Mouse (Mus musculus): ENCODE data around the gene Rpl23a. TPM values are rescaled to one million over a fixed set of nuclear protein-coding genes. Genes with fewer than 3 reads are reported as not detected.
A peak's percentile ranks its signal among the peaks of the same experiment; 100 is the strongest.
"Not testable (repeated sequence)": the region's sequence is repeated elsewhere in the genome, so short reads cannot be mapped to it uniquely, and the experiment has no call there.

Rpl23a gene
- total RNA-seq, 2 experiments from 2014 or later, result 747 to 755 TPM

DNA sequence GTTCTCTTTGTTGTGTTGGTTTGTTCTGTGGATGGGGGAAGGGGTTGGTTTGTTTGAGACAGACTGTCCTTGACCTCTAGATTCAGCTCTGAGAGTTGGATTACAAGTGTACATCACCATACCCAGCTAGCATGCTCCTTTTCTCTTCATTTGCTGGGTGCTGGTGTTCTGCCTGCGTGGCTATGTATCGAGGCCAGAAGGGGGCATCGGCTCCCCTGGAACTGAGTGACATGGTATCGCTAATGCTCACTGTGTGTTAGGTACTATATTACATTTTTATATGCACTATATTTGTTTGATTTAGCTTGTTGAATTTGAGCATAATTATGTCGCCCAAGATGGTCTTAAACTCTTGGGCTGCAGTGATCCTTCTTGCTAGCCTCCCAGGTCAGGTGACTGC, 37.2 kb downstream of the Rpl23a start:
- peak overlapping the region; percentile 51; the same call in 1 of the 2 replicates for H3K27ac ChIP-seq
- TF ChIP-seq CTCF (conservative IDR thresholded peaks at IDR 0.05), result peak; percentile 56
- DNase-seq (ENCODE audit: low spot score in 2 of 2), result no peak
- no peak overlapping the region for H3K4me3 ChIP-seq

DNA sequence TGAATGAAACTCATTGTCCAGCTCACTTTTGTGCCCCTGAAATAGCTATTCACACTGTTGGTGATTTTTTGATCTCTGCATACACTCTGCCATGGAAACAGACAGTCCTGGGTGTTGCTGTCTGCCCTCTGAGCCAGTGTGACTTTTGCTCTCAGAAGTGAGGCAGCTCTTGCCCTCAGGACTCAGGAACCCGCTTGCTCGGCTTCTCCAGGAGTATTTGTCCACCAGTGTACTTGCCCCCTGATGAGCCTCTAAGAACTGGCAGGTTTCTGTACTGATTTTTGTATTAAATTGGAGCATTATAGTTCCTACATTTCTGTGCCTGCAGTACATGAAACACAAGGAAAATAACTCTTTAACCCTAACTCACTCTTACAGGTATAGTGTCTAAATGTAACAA, 39.9 kb downstream of the Rpl23a start:
- H3K4me3 ChIP-seq, result no peak overlapping the region
- no peak for DNase-seq (ENCODE audit: low spot score in 2 of 2)
- H3K27ac ChIP-seq, result peak overlapping the region; percentile 53; the same call in 1 of the 2 replicates
- no peak for TF ChIP-seq CTCF (conservative IDR thresholded peaks at IDR 0.05)

DNA sequence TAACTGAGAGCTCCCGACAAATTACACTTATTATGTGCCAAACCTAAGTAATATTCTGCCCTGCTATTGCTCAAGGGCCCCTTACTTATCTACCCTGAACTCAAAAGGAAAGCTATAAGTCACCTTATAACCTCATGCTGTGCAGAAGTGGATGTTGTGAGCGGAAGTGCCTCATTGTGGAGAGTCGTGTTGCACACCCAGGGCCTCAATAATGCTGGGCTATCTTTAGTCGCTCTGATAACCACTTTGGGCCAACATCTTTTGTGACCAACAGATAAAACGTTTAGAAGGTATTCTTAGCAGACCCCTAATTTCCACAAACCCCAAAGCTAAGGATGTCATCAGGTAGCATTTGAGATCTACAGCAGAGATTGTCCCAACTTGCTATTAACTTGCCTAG, 42.7 kb downstream of the Rpl23a start:
- Histone ChIP-seq H3K27ac (no peak overlapping the region), H3K4me3 (no peak overlapping the region)
- TF ChIP-seq CTCF (conservative IDR thresholded peaks at IDR 0.05), result no peak
- no peak for DNase-seq (ENCODE audit: low spot score in 2 of 2)

- no peak for DNase-seq (ENCODE audit: low spot score in 2 of 2)
- H3K27ac ChIP-seq, result no peak overlapping the region
- H3K4me3 ChIP-seq, result no peak overlapping the region
- TF ChIP-seq CTCF (conservative IDR thresholded peaks at IDR 0.05), result no peak
These were observed 45.4 kb downstream of the Rpl23a start for GRCm38 (mm10) chr11:78138023-78138422.

DNA sequence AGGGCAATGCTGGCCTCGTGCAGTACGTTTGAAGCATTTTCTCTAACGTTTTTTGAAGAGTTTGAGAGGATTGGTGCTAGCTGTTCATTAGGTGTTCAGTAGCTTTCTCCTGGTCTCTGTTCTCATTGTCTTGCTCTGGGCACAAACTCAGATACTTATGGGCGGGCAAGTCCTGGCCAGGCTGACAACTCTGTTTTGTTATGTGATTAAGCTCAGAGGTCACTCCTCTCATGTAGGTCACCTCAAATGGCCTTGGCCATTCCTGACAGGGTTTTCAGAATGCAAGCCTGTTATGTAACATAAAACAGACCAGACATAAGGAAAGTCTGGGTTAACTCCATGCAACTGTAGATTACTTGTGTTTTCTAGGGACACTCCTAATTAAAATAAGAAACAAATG, 45.8 kb downstream of the Rpl23a start:
- no peak overlapping the region for H3K27ac ChIP-seq
- no peak for TF ChIP-seq CTCF (conservative IDR thresholded peaks at IDR 0.05)
- no peak overlapping the region for H3K4me3 ChIP-seq
- no peak for DNase-seq (ENCODE audit: low spot score in 2 of 2)

GRCm38 (mm10) chr11:78136132-78136531, 47.3 kb downstream of the Rpl23a start:
- DNase-seq (ENCODE audit: low spot score in 2 of 2), result no peak
- TF ChIP-seq CTCF (conservative IDR thresholded peaks at IDR 0.05), result no peak
- Histone ChIP-seq H3K27ac (no peak overlapping the region), H3K4me3 (no peak overlapping the region)

DNA sequence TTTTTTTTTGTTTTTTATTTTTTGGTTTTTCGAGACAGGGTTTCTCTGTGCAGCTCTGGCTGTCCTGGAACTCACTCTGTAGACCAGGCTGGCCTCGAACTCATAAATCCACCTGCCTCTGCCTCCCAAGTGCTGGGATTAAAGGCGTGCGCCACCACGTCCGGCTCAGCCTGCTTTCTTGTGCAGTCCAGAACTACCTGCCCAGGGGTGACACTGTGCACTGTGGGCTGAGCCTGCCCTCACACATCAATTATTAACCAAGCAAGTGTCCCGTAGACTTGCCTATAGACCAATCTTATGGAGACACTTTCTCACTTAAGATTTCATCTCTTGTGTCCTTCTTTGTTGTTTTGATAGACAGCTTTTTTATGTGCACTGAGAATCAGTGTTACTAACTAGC, 48.1 kb downstream of the Rpl23a start:
- DNase-seq (ENCODE audit: low spot score in 2 of 2); H3K4me3 ChIP-seq; H3K27ac ChIP-seq: not testable (repeated sequence)

DNA sequence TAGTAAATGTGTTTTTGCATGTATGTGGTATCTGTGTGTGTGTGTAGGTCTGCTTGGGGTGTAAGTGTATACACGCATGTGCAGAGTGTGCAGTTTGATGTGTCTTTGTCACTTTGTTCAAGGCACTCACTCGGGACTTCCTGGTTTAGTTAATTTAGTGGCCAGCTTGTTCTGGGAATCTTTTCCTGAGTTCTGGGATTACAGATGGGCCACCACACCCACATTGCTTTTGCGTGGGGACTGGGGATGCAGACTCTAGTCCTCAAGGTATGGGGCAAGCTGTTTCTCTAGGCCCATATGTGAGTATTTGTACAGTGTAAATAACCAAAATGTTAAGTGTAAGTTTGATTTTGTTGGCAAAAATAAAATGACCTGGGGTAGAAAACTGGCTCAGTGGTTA, 49.0 kb downstream of the Rpl23a start:
- no peak overlapping the region for H3K27ac ChIP-seq
- peak; percentile 46 to 55 for DNase-seq (ENCODE audit: low spot score in 2 of 2)
- no peak for TF ChIP-seq CTCF (conservative IDR thresholded peaks at IDR 0.05)
- H3K4me3 ChIP-seq, result no peak overlapping the region

DNA sequence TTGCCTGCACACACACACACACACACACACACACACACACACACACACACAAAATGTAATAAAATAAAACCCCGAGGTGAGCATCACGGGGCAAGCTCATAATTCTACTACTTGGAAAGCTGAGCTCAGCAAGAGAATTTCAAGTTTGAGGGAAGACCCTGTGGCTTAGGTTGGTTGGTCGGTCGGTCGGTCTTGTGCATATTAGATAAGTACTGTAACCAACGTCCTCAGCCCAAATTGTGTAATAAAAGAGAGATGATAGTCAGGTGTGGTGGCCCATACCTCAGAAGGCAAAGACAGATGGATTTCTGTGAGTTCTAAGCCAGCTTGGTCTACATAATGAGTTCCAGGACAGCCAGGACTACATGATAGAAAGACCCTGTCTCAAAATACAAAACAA, 49.5 kb downstream of the Rpl23a start:
- no peak for DNase-seq (ENCODE audit: low spot score in 2 of 2)
- Histone ChIP-seq H3K4me3 (no peak overlapping the region), H3K27ac (no peak overlapping the region)
- TF ChIP-seq CTCF (conservative IDR thresholded peaks at IDR 0.05), result no peak

Small RNA genes within 50 kb of the gene (microRNA-seq; reads per million reads assigned to microRNA genes)
- gene Mir7653, result 0.64 to 1.5 reads per million in 2 experiments

Other genes with a start within 250 kb of the Rpl23a start
- gene Phf12, start 200.8 kb downstream of the Rpl23a start, total RNA-seq (2021), result 10 to 100 TPM; 59.0 to 62.4 TPM
- gene Dhrs13, start 151.3 kb downstream of the Rpl23a start, total RNA-seq (2021), result 1 to 10 TPM; 4.6 to 5.7 TPM
- gene Flot2, start 145.7 kb downstream of the Rpl23a start, total RNA-seq (2021), result 10 to 100 TPM; 70.9 to 77.4 TPM
- gene Eral1, start 103.2 kb downstream of the Rpl23a start, total RNA-seq (2021), result 10 to 100 TPM; 19.5 to 20.1 TPM
- 10 to 100 TPM; 29.5 to 30.3 TPM for gene Fam222b, start 88.9 kb downstream of the Rpl23a start, total RNA-seq (2021)
- gene Traf4, start 18.0 kb downstream of the Rpl23a start, total RNA-seq (2021), result 10 to 100 TPM; 11.1 to 13.3 TPM
- 1 to 10 TPM; 2.6 to 3.3 TPM for gene Nek8, start 6.9 kb downstream of the Rpl23a start, total RNA-seq (2021)
- 10 to 100 TPM; 21.1 to 24.3 TPM for gene Tlcd1, start 6.9 kb downstream of the Rpl23a start, total RNA-seq (2021)
- 10 to 100 TPM; 33.3 TPM for gene Rab34, start 4.8 kb upstream of the Rpl23a start, total RNA-seq (2021)
- 1 to 10 TPM; 3.7 to 5.5 TPM for gene Proca1, start 9.8 kb upstream of the Rpl23a start, total RNA-seq (2021)
- gene Sdf2, start 62.2 kb upstream of the Rpl23a start, total RNA-seq (2021), result 10 to 100 TPM; 66.8 to 69.1 TPM
- 100 to 1,000 TPM; 132 to 137 TPM for gene Supt6, start 62.4 kb upstream of the Rpl23a start, total RNA-seq (2021)
- 100 to 1,000 TPM; 192 to 198 TPM for gene 2610507B11Rik, start 78.2 kb upstream of the Rpl23a start, total RNA-seq (2021)
- 10 to 100 TPM in 1 of 2 experiments, 1 to 10 TPM in 1; 5.6 to 12.2 TPM for gene BC030499, start 107.3 kb upstream of the Rpl23a start, total RNA-seq (2021)
- 1 to 10 TPM; 8.3 to 8.5 TPM for gene Spag5, start 117.9 kb upstream of the Rpl23a start, total RNA-seq (2021)
- 100 to 1,000 TPM; 853 to 900 TPM for gene Aldoc, start 139.4 kb upstream of the Rpl23a start, total RNA-seq (2021)
- gene Pigs, start 144.8 kb upstream of the Rpl23a start, total RNA-seq (2021), result 10 to 100 TPM; 58.2 to 59.9 TPM
- gene Unc119, start 159.9 kb upstream of the Rpl23a start, total RNA-seq (2021), result 10 to 100 TPM; 27.8 to 33.9 TPM
- gene Foxn1, start 203.0 kb upstream of the Rpl23a start, total RNA-seq (2021), result not detected
- gene Slc13a2, start 238.6 kb upstream of the Rpl23a start, total RNA-seq (2021), result not detected

Data from layer of hippocampus, adult 2 months (tissue).